Mouse (Mus musculus) T-helper 17 cell (primary cell): ENCODE measurements around the gene Scgn.

ENCODE experiments used
- in situ Hi-C, 2 experiments: fragments of 300-600 bp; cut with MboI, MseI; formaldehyde crosslinking; loops; 1 replicate in 1 of 2; 2 replicates in 1 of 2; pipeline ENCODE4 v1.15.1; 2025; ENCODE audit warnings: high pct_unique_total_duplicates in 2 of 2

The Scgn gene

GRCm38 (mm10) chr13:23990928-23991327, at the start of gene Scgn:
TSS of gene Scgn (minus strand) at chr13:23991214.
- in situ Hi-C loops = loop anchor here in 1 of 2 experiments (25.0 kb wide), 1 partner anchor 896 kb away; no protein-coding TSS in a partner anchor

GRCm38 (mm10) chr13:24040221-24040620, 49.2 kb upstream of the Scgn start:
- in situ Hi-C loops = no loop called here

- in situ Hi-C loops = no loop called here
These were observed 46.5 kb upstream of the Scgn start for GRCm38 (mm10) chr13:24037502-24037901.

- in situ Hi-C loops = no loop called here
These were observed 45.1 kb upstream of the Scgn start for GRCm38 (mm10) chr13:24036150-24036549.

- in situ Hi-C loops = loop anchor here in 1 of 2 experiments (5.0 kb wide), 1 partner anchor 270 kb away; no protein-coding TSS in a partner anchor
These were observed 36.5 kb upstream of the Scgn start for GRCm38 (mm10) chr13:24027191-24028170.

- in situ Hi-C loops = no loop called here
These were observed 27.5 kb upstream of the Scgn start for GRCm38 (mm10) chr13:24018515-24018914.

- in situ Hi-C loops = loop anchor here in 1 of 2 experiments (5.0 kb wide), 1 partner anchor 52 kb away; no protein-coding TSS in a partner anchor
These were observed 14.5 kb upstream of the Scgn start for GRCm38 (mm10) chr13:24005528-24005927.

GRCm38 (mm10) chr13:24001797-24002196, 10.8 kb upstream of the Scgn start:
- in situ Hi-C loops = no loop called here

GRCm38 (mm10) chr13:24001081-24001480, 10.1 kb upstream of the Scgn start:
- in situ Hi-C loops = no loop called here

GRCm38 (mm10) chr13:23998826-23999225, 7.8 kb upstream of the Scgn start:
- in situ Hi-C loops = loop anchor here in 1 of 2 experiments (25.0 kb wide), 1 partner anchor 888 kb away; no protein-coding TSS in a partner anchor

GRCm38 (mm10) chr13:23994756-23995155, 3.7 kb upstream of the Scgn start:
- in situ Hi-C loops = loop anchor here in 1 of 2 experiments (25.0 kb wide), 1 partner anchor 893 kb away; no protein-coding TSS in a partner anchor

- in situ Hi-C loops = loop anchor here in 1 of 2 experiments (25.0 kb wide), 1 partner anchor 893 kb away; no protein-coding TSS in a partner anchor
These were observed 3.0 kb upstream of the Scgn start for GRCm38 (mm10) chr13:23994024-23994423.

- in situ Hi-C loops = loop anchor here in 1 of 2 experiments (25.0 kb wide), 1 partner anchor 897 kb away; no protein-coding TSS in a partner anchor
These were observed 563 bp downstream of the Scgn start for GRCm38 (mm10) chr13:23990451-23990850.

- in situ Hi-C loops = loop anchor here in 1 of 2 experiments (25.0 kb wide), 1 partner anchor 902 kb away; no protein-coding TSS in a partner anchor
These were observed 5.9 kb downstream of the Scgn start for GRCm38 (mm10) chr13:23985130-23985529.

- in situ Hi-C loops = no loop called here
These were observed 18.7 kb downstream of the Scgn start for GRCm38 (mm10) chr13:23972271-23972670.

GRCm38 (mm10) chr13:23971870-23972269, 19.1 kb downstream of the Scgn start:
- in situ Hi-C loops = no loop called here

- in situ Hi-C loops = no loop called here
These were observed 26.1 kb downstream of the Scgn start for GRCm38 (mm10) chr13:23964909-23965308.

GRCm38 (mm10) chr13:23959776-23960175, 31.2 kb downstream of the Scgn start:
- in situ Hi-C loops = no loop called here

GRCm38 (mm10) chr13:23950928-23951327, 40.1 kb downstream of the Scgn start:
- in situ Hi-C loops = no loop called here

- in situ Hi-C loops = no loop called here
These were observed 41.3 kb downstream of the Scgn start for GRCm38 (mm10) chr13:23949484-23950246.

GRCm38 (mm10) chr13:23946254-23946653, 44.8 kb downstream of the Scgn start:
- in situ Hi-C loops = no loop called here

- in situ Hi-C loops = no loop called here
These were observed 48.2 kb downstream of the Scgn start for GRCm38 (mm10) chr13:23942861-23943260.
